Mouse (Mus musculus) brain, embryonic 14.5 days (tissue): Measurements from ENCODE around the gene Lama4. TPM values are rescaled to one million over a fixed set of nuclear protein-coding genes. Genes with fewer than 3 reads are reported as not detected.

Source experiments
- DNase-seq: peaks from one replicate; pipeline ENCODE4 v3.0.0-alpha.2; 2011; ENCODE audit warnings: low read depth
- CTCF ChIP-seq: fragments of 200-500 bp; IDR thresholded peaks from 2 replicates; pipeline ENCODE4 v1.5.1; 2012; ENCODE audit warnings: inconsistent platforms, mild to moderate bottlenecking, moderate library complexity, borderline replicate concordance; ENCODE audit not compliant: insufficient read depth, insufficient read length; ENCODE audit errors: extremely low read depth
- POLR2A ChIP-seq: fragments of 200-500 bp; IDR thresholded peaks from 2 replicates; pipeline ENCODE4 v1.6.1; 2012; ENCODE audit warnings: mild to moderate bottlenecking, inconsistent platforms, borderline replicate concordance; ENCODE audit not compliant: poor library complexity, insufficient read depth, insufficient read length, severe bottlenecking; ENCODE audit errors: extremely low read depth
- polyA plus RNA-seq: library from polyadenylated mRNA; depleted of rRNA; stranded (reverse); fragments of >200 nt; gene quantifications from 2 replicates; pipeline ENCODE4 v1.2.3, GENCODE M21; 2012

Lama4 gene
- polyA plus RNA-seq, 1 experiment: 20.4 TPM

DNA sequence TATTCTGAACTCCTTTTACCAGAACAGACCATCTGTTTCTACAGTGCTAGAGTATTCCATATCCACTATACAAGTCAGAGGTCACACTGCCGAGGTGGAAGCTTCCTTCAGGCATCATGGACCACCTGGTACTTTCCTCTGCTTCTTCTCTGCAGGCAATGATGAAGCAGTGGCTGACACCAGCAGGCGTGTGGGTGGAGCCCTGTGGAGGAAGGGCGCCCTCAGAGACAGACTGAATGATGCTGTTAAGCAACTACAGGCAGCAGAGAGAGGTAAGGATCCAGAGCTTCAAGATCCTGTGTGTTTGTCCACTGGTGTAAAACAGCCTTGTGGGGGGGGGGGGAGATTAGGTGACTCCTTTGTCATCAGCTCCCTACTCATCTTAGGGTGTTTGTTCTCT, 100.1 kb downstream of the Lama4 start:
- no peak for DNase-seq
- TF ChIP-seq POLR2A (no peak), CTCF (no peak)

GRCm38 (mm10) chr10:39066061-39066460, 100.7 kb downstream of the Lama4 start:
- no peak for DNase-seq
- TF ChIP-seq CTCF (no peak), POLR2A (no peak)

GRCm38 (mm10) chr10:39066962-39067361, 101.6 kb downstream of the Lama4 start:
- TF ChIP-seq POLR2A: no peak
- TF ChIP-seq CTCF: peak; percentile 53; the same call in 1 of the 2 replicates
- DNase-seq: peak; percentile 81

DNA sequence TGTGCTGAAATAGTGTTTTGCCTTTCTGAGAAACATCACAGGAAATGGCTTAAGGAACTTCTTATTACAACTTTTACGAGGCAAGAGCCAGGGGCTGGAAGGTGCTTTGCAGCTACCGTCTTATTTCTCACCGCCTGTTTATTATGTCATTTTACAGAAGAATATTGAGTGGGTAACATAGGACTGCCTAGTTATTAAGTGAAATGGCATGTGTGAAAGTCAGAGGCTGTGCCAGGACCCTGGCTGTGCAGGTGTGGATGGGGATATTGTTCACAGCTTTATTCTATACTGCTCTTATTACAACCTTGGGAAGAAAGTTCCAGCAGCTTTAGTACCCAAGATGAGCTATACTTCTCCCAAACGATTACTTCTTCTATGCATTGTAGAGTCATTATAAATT, 106.7 kb downstream of the Lama4 start:
- TF ChIP-seq POLR2A: no peak
- no peak for TF ChIP-seq CTCF
- no peak for DNase-seq

DNA sequence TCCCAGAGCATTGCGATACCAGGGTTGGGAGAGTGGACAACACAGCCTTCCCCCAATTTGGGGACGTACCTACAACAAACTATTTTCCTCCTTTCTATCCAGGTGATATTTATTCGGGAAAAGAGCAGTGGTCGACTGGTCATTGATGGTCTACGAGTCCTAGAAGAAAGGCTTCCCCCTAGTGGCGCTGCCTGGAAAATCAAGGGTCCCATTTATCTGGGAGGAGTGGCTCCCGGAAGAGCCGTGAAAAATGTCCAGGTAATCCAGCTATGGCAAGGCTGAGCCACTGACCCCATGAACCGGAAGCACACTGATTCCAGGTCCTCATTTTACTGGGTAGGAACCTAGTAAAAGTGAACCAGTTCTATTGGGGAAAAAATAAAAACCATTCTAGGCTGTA, 131.7 kb downstream of the Lama4 start:
- no peak for DNase-seq
- peak; percentile 53; the same call in 1 of the 2 replicates for TF ChIP-seq CTCF
- TF ChIP-seq POLR2A: no peak

- DNase-seq: no peak
- TF ChIP-seq CTCF (no peak), POLR2A (no peak)
Measured at GRCm38 (mm10) chr10:39098746-39099145, 133.4 kb downstream of the Lama4 start.

DNA sequence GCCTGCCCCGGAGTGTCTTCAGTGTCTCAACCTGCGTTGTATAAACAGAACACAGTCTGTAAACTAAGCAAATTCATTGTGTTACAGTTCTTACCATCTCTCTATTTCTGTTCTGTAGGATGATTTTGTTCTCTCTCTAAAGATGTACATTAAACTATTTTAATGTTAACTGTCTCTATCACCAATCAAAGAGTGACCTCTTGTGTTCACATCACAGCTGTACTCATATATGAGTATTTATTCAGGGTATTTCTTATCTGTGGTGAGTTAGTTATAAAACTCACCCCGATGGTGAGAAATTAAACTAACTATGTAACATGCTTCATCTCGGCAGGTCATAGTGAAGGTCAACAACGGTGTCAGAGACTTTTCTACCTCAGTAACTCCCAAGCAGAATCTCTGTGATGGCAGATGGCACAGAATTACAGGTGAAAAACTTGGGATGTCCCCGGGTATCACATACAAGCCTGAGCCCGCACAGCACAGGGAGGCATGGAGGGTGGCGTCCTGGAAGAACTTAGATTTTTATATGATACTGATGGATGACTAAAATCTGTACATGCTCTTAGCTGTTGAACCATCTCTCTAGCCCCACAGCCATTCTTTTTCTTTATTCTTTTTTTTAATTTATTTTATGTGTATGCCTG, 139.6 kb downstream of the Lama4 start:
- DNase-seq: peak; percentile 24

GRCm38 (mm10) chr10:39106413-39106812, 141.1 kb downstream of the Lama4 start:
- TF ChIP-seq POLR2A (no peak), CTCF (no peak)
- no peak for DNase-seq

More for the DNA sequence above, 139.6 kb downstream of the Lama4 start:
- no peak for TF ChIP-seq POLR2A
- TF ChIP-seq CTCF: no peak

DNA sequence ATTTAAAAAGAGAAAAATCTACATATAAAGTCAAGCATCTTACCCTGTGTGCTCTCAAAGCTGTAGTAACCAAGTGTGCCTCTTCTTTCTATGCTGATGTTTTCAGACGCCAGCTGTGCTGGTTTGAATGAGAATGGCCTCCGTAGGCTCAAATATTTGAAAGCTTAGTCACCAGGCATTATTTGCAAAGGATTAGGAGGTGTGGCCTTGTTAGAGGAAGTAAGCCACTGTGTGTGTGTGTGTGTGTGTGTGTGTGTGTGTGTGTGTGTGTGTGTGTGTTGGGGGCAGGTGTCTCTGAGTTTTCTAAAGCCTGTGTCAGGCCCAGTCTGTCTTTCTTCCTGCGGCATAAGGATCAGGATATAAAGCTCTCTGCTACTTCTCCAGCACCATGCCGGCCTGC, 141.6 kb downstream of the Lama4 start:
- peak; percentile 39 for DNase-seq
- TF ChIP-seq CTCF: no peak
- no peak for TF ChIP-seq POLR2A

DNA sequence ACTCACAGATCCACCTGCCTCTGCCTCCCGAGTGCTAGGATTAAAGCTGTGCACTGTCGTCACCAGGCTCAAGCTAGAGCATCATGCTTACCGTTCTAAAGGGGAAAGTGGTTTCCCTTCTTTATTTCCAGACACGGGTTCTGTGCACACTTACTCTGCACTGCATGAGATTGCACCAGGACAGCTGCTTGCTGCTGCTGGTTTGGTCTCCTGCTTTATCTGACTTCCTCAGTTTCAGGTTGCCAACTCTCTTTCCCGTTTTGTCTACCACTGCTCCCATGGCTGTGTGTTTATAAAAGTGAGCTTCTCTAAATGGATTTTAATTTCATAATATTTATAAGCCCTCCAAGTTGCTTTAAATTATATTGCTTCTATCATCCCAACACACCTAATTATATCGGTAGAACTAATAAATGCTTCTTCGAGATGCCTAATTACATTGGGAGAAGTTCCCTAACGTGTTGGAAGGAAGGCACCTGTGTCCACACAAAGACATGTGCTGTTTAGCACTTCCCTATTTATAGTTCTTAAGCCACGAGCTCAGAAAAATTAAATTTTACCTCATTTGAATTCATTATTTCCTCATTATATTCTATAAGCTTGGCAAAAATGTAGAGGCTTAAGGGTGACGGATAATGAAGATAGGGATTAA, 143.6 kb downstream of the Lama4 start:
- DNase-seq: peak; percentile 14
- TF ChIP-seq POLR2A (no peak), CTCF (no peak)

DNA sequence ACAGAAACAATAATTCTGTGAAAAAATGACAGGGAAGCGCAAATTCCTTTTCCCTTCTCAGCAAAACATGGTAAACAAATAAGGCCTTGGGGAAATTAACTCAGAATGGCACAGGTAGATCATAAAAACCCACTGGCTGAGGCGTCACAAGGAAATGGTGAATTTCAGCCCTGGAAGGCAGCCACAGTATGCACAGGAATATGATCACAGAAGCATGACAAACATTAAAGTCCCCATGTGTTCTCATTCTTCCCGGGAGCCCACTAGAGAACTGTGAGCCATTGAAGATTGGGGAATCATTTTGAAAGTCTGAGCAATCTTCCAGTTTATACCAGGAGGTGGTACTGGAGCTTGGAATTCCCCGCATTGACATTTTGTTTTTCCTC, 144.2 kb downstream of the Lama4 start:
- peak; percentile 36 for DNase-seq
- TF ChIP-seq CTCF: no peak
- TF ChIP-seq POLR2A: no peak

GRCm38 (mm10) chr10:39121412-39121811, 156.1 kb downstream of the Lama4 start:
- peak; percentile 39 for DNase-seq
- TF ChIP-seq POLR2A (no peak), CTCF (peak; percentile 10; the same call in 1 of the 2 replicates)

- TF ChIP-seq POLR2A (peak; percentile 27; the same call in 1 of the 2 replicates), CTCF (no peak)
- DNase-seq: peak; percentile 99
Measured at GRCm38 (mm10) chr10:39133462-39134310, 168.4 kb downstream of the Lama4 start, which contains the start of the genes Fam229b and Tube1. Fam229b (minus strand) TSS chr10:39133914. Tube1 (plus strand) TSS chr10:39133976.
